Mouse (Mus musculus) monocyte, adult 5-6 weeks (primary cell): Measurements from ENCODE around the gene Ccr7. TPM values are rescaled to one million over a fixed set of nuclear protein-coding genes. Genes with fewer than 3 reads are reported as not detected.

Source experiments
- ATAC-seq: fragments of 153-309, 156-312 bp; replicated peaks from 2 replicates; pipeline ENCODE4 v1.8.0; 2017; ENCODE audit warnings: mild to moderate bottlenecking; ENCODE audit not compliant: low TSS enrichment, insufficient number of reproducible peaks, severe bottlenecking, poor library complexity, low FRiP score
- total RNA-seq: library from RNA; stranded (forward); fragments of 200-1000, 200-491, 200-594 nt; gene quantifications from 3 replicates; pipeline ENCODE4 v1.2.3, GENCODE M21; 2017

The Ccr7 gene
- total RNA-seq, 1 experiment from 2014 or later: 31.2 TPM

DNA sequence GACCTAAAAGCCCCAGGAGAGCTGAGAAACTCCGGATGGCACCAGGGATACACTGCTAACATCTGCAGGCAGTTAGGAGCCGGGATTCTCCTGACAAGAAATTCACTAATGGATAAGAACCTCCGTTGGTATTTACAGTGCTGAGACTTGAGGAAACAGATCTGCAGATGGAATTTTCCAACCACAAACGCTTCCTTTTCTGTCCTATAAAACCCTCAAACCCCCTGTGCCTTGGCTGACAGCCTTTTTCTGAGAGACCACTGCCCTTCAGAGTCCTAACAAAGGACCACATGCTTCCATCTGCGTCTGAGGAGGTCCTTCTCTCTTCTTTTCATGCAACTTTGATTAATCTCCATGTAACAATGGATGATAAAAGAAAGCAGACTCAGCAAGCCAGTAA, 6.8 kb upstream of the Ccr7 start:
- no peak for ATAC-seq

DNA sequence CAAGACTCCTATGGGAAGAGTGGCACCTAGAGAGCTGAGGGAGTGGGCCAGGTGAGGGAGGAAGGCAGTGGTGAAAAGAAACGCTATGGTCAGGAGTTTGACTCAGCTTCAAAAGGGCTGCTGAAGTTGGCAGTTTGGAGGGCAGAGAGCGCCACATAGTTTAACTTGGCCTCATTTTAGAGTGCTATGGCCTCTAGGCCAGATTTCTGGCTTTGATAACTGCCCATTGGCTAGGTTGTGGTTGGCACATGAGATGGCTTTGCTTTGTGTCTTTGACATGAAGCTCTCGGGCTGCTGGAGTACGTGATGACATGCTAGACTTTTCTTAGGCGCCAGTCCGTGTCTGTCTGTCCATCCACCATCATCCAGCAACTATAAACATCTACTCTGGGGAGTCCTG, 5.4 kb upstream of the Ccr7 start:
- ATAC-seq: no peak

- no peak for ATAC-seq
Measured at GRCm38 (mm10) chr11:99155817-99156216, 940 bp upstream of the Ccr7 start.

DNA sequence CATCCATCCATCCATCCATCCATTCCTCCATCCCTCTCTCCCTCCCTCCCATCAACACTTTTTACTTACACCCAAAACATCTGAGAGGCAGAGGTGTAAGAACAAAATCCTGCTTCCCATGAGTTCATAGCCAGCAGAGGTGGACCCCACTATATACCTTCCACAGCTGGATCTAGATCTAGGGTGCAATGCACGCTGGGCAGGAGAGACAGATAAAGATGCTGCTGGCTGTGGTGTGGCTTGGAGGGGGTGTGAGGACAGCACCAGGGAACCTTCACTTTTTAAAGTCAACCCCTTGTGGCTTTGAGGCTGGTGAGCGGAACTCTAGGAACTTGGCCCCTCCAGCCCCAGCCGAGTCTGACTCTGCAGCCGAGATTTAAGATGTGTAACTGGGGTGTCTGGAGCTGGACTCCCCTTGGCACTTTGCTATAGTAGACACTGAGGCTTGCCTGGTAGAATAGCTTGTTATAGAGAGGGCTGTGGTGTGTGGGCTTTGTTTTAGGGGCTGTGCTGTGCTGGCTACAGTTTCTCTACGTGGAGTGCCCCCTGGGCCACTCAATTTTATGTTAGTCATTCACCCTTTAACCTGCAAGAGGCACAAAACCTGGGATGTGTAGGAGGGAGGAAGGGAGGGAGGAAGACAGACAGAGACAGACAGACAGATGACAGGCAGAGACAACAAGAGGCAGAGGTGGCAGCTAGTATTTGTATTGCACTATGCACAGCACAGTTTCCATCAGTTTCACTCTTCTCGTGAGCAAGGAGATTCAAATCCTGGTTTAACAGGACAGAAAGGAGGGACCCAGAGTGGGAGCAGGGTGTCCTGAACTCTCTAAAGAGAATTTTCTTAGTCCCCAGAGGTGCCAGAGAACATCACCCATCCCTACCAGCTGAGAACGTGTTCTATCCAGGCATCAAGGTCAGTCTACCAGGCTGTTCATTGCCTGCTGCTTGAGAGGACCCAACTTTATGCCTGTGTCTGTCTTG, 817 bp downstream of the Ccr7 start:
- no peak for ATAC-seq

GRCm38 (mm10) chr11:99152323-99153144, 2.3 kb downstream of the Ccr7 start:
- no peak for ATAC-seq

GRCm38 (mm10) chr11:99151333-99151930, 3.4 kb downstream of the Ccr7 start:
- ATAC-seq: no peak

- no peak for ATAC-seq
Measured at GRCm38 (mm10) chr11:99150889-99151288, 4.0 kb downstream of the Ccr7 start.

GRCm38 (mm10) chr11:99149898-99150757, 4.7 kb downstream of the Ccr7 start:
- peak; percentile 80 for ATAC-seq

DNA sequence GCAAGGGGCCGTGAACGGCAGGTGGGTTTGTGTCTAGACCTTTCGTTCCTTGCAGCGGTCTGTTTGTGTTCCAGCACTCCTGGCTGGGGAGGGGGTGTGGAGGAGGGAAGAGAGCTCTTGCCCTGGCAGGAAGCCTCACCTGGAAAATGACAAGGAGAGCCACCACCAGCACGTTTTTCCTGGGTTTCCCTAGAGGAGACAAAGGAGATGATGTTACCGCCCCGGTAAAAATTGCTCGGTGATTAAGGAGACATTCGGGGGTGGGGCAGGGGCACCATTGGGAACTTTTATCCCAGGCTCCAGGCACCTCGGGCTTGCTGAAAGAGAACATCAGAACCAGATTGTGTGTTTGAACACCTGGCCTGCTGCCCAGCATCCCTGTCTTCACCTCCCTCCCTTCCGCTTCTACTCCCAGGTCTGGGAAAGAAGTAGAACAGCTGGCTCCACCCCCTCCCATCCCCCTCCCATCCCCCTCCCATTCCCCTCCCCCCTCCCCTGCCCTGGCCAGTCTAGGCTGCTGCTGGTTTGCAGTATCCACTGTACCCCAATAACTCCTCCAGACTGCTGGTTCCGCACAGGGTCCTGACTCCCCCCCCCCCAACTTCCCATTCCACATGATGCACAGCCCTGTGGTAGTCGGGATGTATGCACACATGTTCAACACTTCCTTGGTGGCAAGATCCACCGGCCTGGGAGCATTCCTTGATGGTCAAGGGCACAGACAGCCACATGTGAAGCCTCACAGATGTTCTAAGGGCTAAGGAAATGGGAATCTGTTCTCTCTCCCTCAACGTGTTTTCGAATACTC, 5.8 kb downstream of the Ccr7 start:
- ATAC-seq: no peak

DNA sequence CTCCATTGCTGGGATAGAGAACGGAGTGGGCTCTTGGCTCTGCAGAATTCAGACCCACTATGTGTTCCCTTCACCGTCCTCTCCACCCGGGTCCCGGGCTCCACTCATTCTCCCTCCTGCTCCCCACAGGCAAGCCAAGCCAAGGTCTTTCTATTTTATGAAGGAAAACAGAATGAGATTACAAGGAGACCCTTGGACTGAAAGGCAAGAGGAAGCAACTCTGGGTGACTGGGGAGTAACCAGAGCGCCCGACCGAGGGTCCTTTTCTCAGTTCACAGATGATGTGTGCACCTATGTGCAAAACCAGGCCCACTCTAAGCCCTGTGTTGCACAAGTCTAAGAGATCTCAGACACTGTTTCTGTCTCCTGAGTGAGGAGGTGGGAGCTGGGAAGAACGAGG, 6.5 kb downstream of the Ccr7 start:
- ATAC-seq: no peak

DNA sequence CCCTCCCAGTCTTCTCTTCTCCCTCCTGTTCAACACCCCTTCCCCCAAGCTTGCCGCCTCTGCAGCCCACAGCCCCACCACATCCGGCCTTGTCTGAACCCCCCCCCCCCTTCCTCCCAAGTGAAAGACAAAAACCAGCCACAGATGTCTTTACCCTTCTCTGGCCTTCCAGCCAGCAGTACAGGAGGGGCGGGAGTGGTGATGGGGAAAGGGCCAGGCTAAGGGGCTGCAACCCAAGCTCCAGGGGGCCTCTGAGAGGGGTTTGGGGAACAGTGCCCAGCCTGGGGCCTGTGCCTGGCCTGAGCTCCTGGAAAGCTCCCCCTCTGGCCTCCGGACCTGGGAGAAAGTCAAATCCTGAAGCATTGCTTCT, 7.0 kb downstream of the Ccr7 start:
- no peak for ATAC-seq

GRCm38 (mm10) chr11:99147041-99147919, 7.6 kb downstream of the Ccr7 start:
- ATAC-seq: no peak

GRCm38 (mm10) chr11:99146558-99146957, 8.3 kb downstream of the Ccr7 start:
- no peak for ATAC-seq

GRCm38 (mm10) chr11:99145765-99146164, 9.1 kb downstream of the Ccr7 start:
- ATAC-seq: no peak

DNA sequence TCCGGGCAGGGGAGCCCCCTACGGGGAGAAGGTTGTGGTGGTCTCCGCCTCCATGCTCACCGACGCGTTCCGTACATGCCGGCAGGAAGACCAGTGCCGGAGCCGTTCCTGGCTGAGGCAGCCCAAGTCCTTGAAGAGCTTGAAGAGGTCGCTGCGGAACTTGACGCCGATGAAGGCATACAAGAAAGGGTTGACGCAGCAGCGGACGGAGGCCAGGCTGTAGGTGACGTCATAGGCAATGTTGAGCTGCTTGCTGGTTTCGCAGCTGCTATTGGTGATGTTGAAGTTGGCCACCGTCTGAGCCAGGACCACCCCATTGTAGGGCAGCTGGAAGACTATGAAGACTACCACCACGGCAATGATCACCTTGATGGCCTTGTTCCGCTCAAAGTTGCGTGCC, 9.9 kb downstream of the Ccr7 start:
- no peak for ATAC-seq

- ATAC-seq: no peak
Measured at GRCm38 (mm10) chr11:99144456-99144855, 10.4 kb downstream of the Ccr7 start.
